Mouse (Mus musculus) liver, adult 10 weeks (tissue): ENCODE results near the gene Tmprss11a. TPM values are rescaled to one million over a fixed set of nuclear protein-coding genes. Genes with fewer than 3 reads are reported as not detected.

ENCODE experiments used
- polyA plus RNA-seq: library from polyadenylated mRNA; stranded (reverse); fragments of 350-450 nt; fragmentation: Illumina TruSeq; extraction: RNeasy Lipid Tissue Mini Kit (QIAGEN cat#74804); gene quantifications from one replicate; pipeline ENCODE4 v1.2.3, GENCODE M21; 2014; ENCODE audit warnings: low read depth, low replicate concordance

The Tmprss11a gene
- polyA plus RNA-seq, result not detected

GRCm38 (mm10) chr5:86468890-86469289 is at the start of gene Tmprss11a:
Gene Tmprss11a (minus strand): TSS chr5:86468990.

GRCm38 (mm10) chr5:86518500-86518899 is 49.7 kb upstream of the Tmprss11a start, which contains the start of gene Tmprss11g:
Gene Tmprss11g (minus strand): TSS chr5:86518600.

GRCm38 (mm10) chr5:86373320-86373719 is 95.5 kb downstream of the Tmprss11a start, which contains the start of gene Tmprss11d:
Gene Tmprss11d (minus strand): TSS chr5:86373420.

Other genes with a start within 250 kb of the Tmprss11a start
- gene Tmprss11c, start 179.7 kb downstream of the Tmprss11a start, polyA plus RNA-seq, result not detected
- gene Tmprss11d, start 95.6 kb downstream of the Tmprss11a start, polyA plus RNA-seq, result not detected
- gene Tmprss11g, start 49.6 kb upstream of the Tmprss11a start, polyA plus RNA-seq, result not detected
- gene Tmprss11f, start 163.4 kb upstream of the Tmprss11a start, polyA plus RNA-seq, result not detected
- gene Tmprss11b, start 207.4 kb upstream of the Tmprss11a start, polyA plus RNA-seq, result not detected